9 mouse cellular contexts compared by ENCODE assay signal in genomic region chr6:136856071-136856636, GRCm38 (mm10). TPM values are rescaled to one million over a fixed set of nuclear protein-coding genes. Genes with fewer than 3 reads are reported as not detected.
DNase-seq lines count a peak whose midpoint lies in the region; ATAC-seq and TF ChIP-seq lines count a peak whose summit lies in the region.
"Had no signal": no experiment of that assay in that cellular context is flagged by ENCODE, and none has a peak within 500 bp of the region (broad histone marks: within the 10 kb centered on the region; RNA-seq: fewer than 3 reads in every experiment).

No protein-coding gene starts in this region.

- peak overlapping the region; percentile 15; the same call in 1 of the 2 replicates for H3K9ac ChIP-seq in kidney, postnatal 0 days (ENCODE audit: low read depth, low read length)
- no peak overlapping the region for H3K9ac ChIP-seq in stomach, embryonic 14.5 days (replicated peaks; ENCODE audit: low read depth, low read length)

- H3K27ac ChIP-seq in kidney, postnatal 0 days = peak overlapping the region; percentile 8; the same call in 1 of the 2 replicates
- peak overlapping the region; percentile 66 for H3K27ac ChIP-seq in stomach, embryonic 14.5 days (ENCODE audit: low read length)

- TF ChIP-seq CTCF in kidney, postnatal 0 days (IDR thresholded peaks at IDR 0.05; ENCODE audit: low read depth) = no peak

- no peak for ATAC-seq in kidney, postnatal 0 days (replicated peaks; ENCODE audit: low FRiP score, low read depth)
- no peak for ATAC-seq in stomach, embryonic 14.5 days (ENCODE audit: insufficient number of reproducible peaks, insufficient read depth, low FRiP score, low read depth)
- ATAC-seq: Patski had no signal

- DNase-seq in kidney, postnatal 0 days (ENCODE audit: low spot score) = peak; percentile 44
- no peak for DNase-seq in kidney, postnatal 14 days
- peak; percentile 7 for DNase-seq in embryo, embryonic 9.5 days (ENCODE audit: extremely low spot score)
- peak; percentile 27 for DNase-seq in large intestine, adult 2 months (ENCODE audit: low read depth, low spot score)
- DNase-seq in left cerebral cortex, adult 11 months (ENCODE audit: low spot score) = no peak
- no peak for DNase-seq in retina, postnatal 1 day
- DNase-seq in ovary, postnatal 36 days (ENCODE audit: low spot score) = no peak

- H3K4me1 ChIP-seq in kidney, postnatal 0 days (replicated peaks; ENCODE audit: insufficient read depth, low read length) = peaks cover 15% of the 10 kb centered on the region; the same call in 1 of the 2 replicates
- peaks cover 21% of the 10 kb centered on the region for H3K4me1 ChIP-seq in stomach, embryonic 14.5 days (ENCODE audit: control insufficient read depth, insufficient read depth, low read length)

- 45% methylated on average over 14 of the region's 14 CpGs for WGBS in kidney, postnatal 0 days
- 22% methylated on average over 14 of the region's 14 CpGs for WGBS in large intestine, adult 2 months
- WGBS in stomach, embryonic 14.5 days = 37% methylated on average over 14 of the region's 14 CpGs

- no peaks in the 10 kb centered on the region for H3K27me3 ChIP-seq in kidney, postnatal 0 days (ENCODE audit: insufficient read depth, low read length)
- H3K27me3 ChIP-seq in stomach, embryonic 14.5 days (ENCODE audit: control insufficient read depth, insufficient read depth, low read length) = no peaks in the 10 kb centered on the region
- H3K27me3 ChIP-seq: Patski had no signal

- no peaks in the 10 kb centered on the region for H3K9me3 ChIP-seq in kidney, postnatal 0 days (replicated peaks; ENCODE audit: low read length)
- no peaks in the 10 kb centered on the region for H3K9me3 ChIP-seq in stomach, embryonic 14.5 days (ENCODE audit: control insufficient read depth, low read depth, low read length)

- H3K4me3 ChIP-seq in kidney, postnatal 0 days (replicated peaks; ENCODE audit: low read depth, low read length) = 0 out of 2 replicates have a peak overlapping the region, but pooled peaks have one; percentile 6
- H3K4me3 ChIP-seq in stomach, embryonic 14.5 days (ENCODE audit: low read depth, low read length) = 0 out of 2 replicates have a peak overlapping the region, but pooled peaks have one; percentile 0

- no peaks in the 10 kb centered on the region for H3K36me3 ChIP-seq in kidney, postnatal 0 days (ENCODE audit: insufficient read depth, low read length)
- no peaks in the 10 kb centered on the region for H3K36me3 ChIP-seq in stomach, embryonic 14.5 days (ENCODE audit: control insufficient read depth, insufficient read depth, low read length)

- H3K4me2 ChIP-seq in kidney, postnatal 0 days (ENCODE audit: low read length) = peak overlapping the region; percentile 17
- peak overlapping the region; percentile 33 for H3K4me2 ChIP-seq in stomach, embryonic 14.5 days (replicated peaks; ENCODE audit: low read depth, low read length)

RNA-seq across cellular contexts. Expression of gene Art4, which starts 1.4 kb away (rescaled TPM):
- polyA plus RNA-seq in kidney, postnatal 0 days (2015; fragmentation: Nextera tagmentation; extraction: Ambion mirVana) = 7.4 and 9.3 TPM in 2 replicates
- 0.60 and 0.64 TPM in 2 replicates for polyA plus RNA-seq in large intestine, adult 2 months (2012; rRNA removed)
- polyA plus RNA-seq in stomach, embryonic 14.5 days (2014; fragmentation: Nextera tagmentation; extraction: Ambion mirVana) = 4.4 and 5.5 TPM in 2 replicates
- polyA plus RNA-seq: Patski had no signal

RNA-seq across cellular contexts. Expression of gene Mgp, which starts 19.5 kb away (rescaled TPM):
- 605 and 626 TPM in 2 replicates for polyA plus RNA-seq in kidney, postnatal 0 days (2015; fragmentation: Nextera tagmentation; extraction: Ambion mirVana)
- 209 and 260 TPM in 2 replicates for polyA plus RNA-seq in large intestine, adult 2 months (2012; rRNA removed)
- 229 and 247 TPM in 2 replicates for polyA plus RNA-seq in stomach, embryonic 14.5 days (2014; fragmentation: Nextera tagmentation; extraction: Ambion mirVana)

RNA-seq across cellular contexts. Expression of gene Smco3, which starts 20.9 kb away (rescaled TPM):
- polyA plus RNA-seq in kidney, postnatal 0 days (2015; fragmentation: Nextera tagmentation; extraction: Ambion mirVana) = 2.1 TPM in 2 replicates
- not detected in 2 replicates for polyA plus RNA-seq in large intestine, adult 2 months (2012; rRNA removed)
- 1.9 and 2.3 TPM in 2 replicates for polyA plus RNA-seq in stomach, embryonic 14.5 days (2014; fragmentation: Nextera tagmentation; extraction: Ambion mirVana)

RNA-seq across cellular contexts. Expression of gene Wbp11, which starts 28.1 kb away (rescaled TPM):
- 76.4 and 82.9 TPM in 2 replicates for polyA plus RNA-seq in kidney, postnatal 0 days (2015; fragmentation: Nextera tagmentation; extraction: Ambion mirVana)
- polyA plus RNA-seq in large intestine, adult 2 months (2012; rRNA removed) = 26.9 and 30.0 TPM in 2 replicates
- polyA plus RNA-seq in stomach, embryonic 14.5 days (2014; fragmentation: Nextera tagmentation; extraction: Ambion mirVana) = 103 and 109 TPM in 2 replicates

RNA-seq across cellular contexts. Expression of gene BC049715, which starts 28.7 kb away (rescaled TPM):
- 1.6 and 2.1 TPM in 2 replicates for polyA plus RNA-seq in kidney, postnatal 0 days (2015; fragmentation: Nextera tagmentation; extraction: Ambion mirVana)
- polyA plus RNA-seq in large intestine, adult 2 months (2012; rRNA removed) = 0.12 and 0.19 TPM in 2 replicates
- polyA plus RNA-seq in stomach, embryonic 14.5 days (2014; fragmentation: Nextera tagmentation; extraction: Ambion mirVana) = 1.7 and 2.5 TPM in 2 replicates

Comparison
In these comparisons a context has a peak if more than half of its experiments do, and no peak if none do; other contexts are left out.
1. DNase-seq: peak in kidney, postnatal 0 days (single experiment), embryo, embryonic 9.5 days (single experiment) and large intestine, adult 2 months (single experiment); none in kidney, postnatal 14 days (single experiment), left cerebral cortex, adult 11 months (single experiment), retina, postnatal 1 day (single experiment) and ovary, postnatal 36 days (single experiment).